Mouse (Mus musculus) lung, postnatal 0 days (tissue): Measurements from ENCODE around the gene Cux1.

Experiments
- CTCF ChIP-seq: IDR thresholded peaks from 2 replicates; pipeline ENCODE4 v1.5.1; 2016; ENCODE audit warnings: antibody characterized with exemption, mild to moderate bottlenecking
- EP300 ChIP-seq: IDR thresholded peaks from 2 replicates; pipeline ENCODE4 v1.6.1; 2016; ENCODE audit warnings: antibody characterized with exemption, mild to moderate bottlenecking, control low read depth

GRCm38 (mm10) chr5:136291562-136291961, 275.7 kb downstream of the Cux1 start:
- TF ChIP-seq CTCF (no peak), EP300 (no peak)
